Mouse (Mus musculus) heart, adult 2 months (tissue): ENCODE results near the gene Ptprm. TPM values are rescaled to one million over a fixed set of nuclear protein-coding genes. Genes with fewer than 3 reads are reported as not detected.

Experiments used
- DNase-seq, 2 experiments: peaks; one replicate each; pipeline ENCODE4 v3.0.0; 2021
- H3K27ac ChIP-seq: fragments of 200-600 bp; 2 replicates; pipeline ENCODE4 v1.8.1; 2022
- H3K27me3 ChIP-seq: fragments of 200-500 bp; 2 replicates; pipeline ENCODE4 v1.6.1; 2012; ENCODE audit warnings: mild to moderate bottlenecking, low read length, inconsistent platforms, mixed read lengths; ENCODE audit not compliant: control insufficient read depth, insufficient read depth
- H3K36me3 ChIP-seq: fragments of 200-500 bp; 2 replicates; pipeline ENCODE4 v1.6.1; 2012; ENCODE audit warnings: low read length, inconsistent platforms; ENCODE audit not compliant: control insufficient read depth, insufficient read depth
- H3K4me1 ChIP-seq: fragments of 200-500 bp; 2 replicates; pipeline ENCODE4 v1.6.1; 2011; ENCODE audit warnings: low read length; ENCODE audit not compliant: control insufficient read depth, insufficient read depth
- H3K4me3 ChIP-seq: fragments of 200-600 bp; 2 replicates; pipeline ENCODE4 v1.8.1; 2022
- H3K79me2 ChIP-seq: fragments of 200-500 bp; replicated peaks from 2 replicates; pipeline ENCODE4 v1.6.1; 2012; ENCODE audit warnings: mild to moderate bottlenecking, inconsistent platforms, low read length, moderate library complexity, mixed read lengths; ENCODE audit not compliant: control insufficient read depth, insufficient read depth
- H3K9ac ChIP-seq: fragments of 200-500 bp; 2 replicates; pipeline ENCODE4 v1.6.1; 2012; ENCODE audit warnings: low read depth, mild to moderate bottlenecking, control low read depth, inconsistent platforms, low read length, mixed read lengths
- CTCF ChIP-seq: fragments of 200-600 bp; IDR thresholded peaks from 2 replicates; pipeline ENCODE4 v1.8.1; 2022; ENCODE audit warnings: antibody characterized with exemption, mild to moderate bottlenecking, moderate library complexity
- EP300 ChIP-seq: fragments of 200-500 bp; IDR thresholded peaks from 2 replicates; pipeline ENCODE4 v1.6.1; 2011; ENCODE audit warnings: low read depth, low read length, control low read depth; ENCODE audit not compliant: insufficient read depth
- POLR2A ChIP-seq: fragments of 200-500 bp; IDR thresholded peaks from 2 replicates; pipeline ENCODE4 v1.6.1; 2011; ENCODE audit warnings: mild to moderate bottlenecking, low read depth, low read length, control low read depth; ENCODE audit not compliant: insufficient read depth
- WGBS: fragments of 180-500 bp; shearing (Covaris S2); methylation state at CpG from one replicate; pipeline ENCODE4 v1.1.7; 2018; 5-methylcytosine and 5-hydroxymethylcytosine counted together
- intact Hi-C: fragments of 180-260 bp; cut with DNase I; formaldehyde crosslinking; loops from one replicate; pipeline ENCODE4 v1.15.1; 2025
- polyA plus RNA-seq: library from polyadenylated mRNA; depleted of rRNA; stranded (reverse); fragments of >200 nt; gene quantifications from 2 replicates; pipeline ENCODE4 v1.2.3, GENCODE M21; 2012
- total RNA-seq, 2 experiments: library from RNA; stranded (reverse); gene quantifications; 2 replicates each; pipeline ENCODE4 v1.2.3; 2021

Gene Ptprm
- total and polyA plus RNA-seq, 3 experiments, result 34.6 to 88.5 (median 78.9) TPM

DNA sequence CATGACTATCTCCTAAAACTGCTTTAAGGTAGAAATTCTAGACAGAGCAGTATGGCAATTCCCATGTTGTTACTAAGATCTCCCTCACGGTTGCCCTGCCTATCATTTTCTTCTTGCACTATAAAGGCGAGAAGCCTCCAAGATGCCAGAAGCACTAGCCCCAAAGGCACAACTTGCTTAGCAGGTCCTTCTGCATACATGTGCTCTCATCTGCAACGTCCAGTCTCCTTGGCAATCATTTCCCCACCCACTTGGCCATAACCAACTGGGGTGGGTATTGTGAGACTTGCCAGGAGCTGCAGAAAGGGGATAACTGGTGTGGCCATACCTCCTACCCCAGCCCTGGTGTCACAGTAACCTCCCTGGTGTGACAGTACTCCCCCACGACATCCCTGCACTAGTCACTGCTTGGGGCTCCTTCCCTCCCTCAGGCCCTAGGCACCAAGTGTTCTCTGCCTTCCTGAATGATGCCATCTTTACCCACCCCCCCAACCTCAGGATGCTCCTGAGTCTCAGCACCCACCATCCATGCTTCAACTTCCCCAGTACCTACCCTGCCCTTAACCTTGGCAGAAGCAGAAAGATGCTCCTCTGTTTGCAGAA, 108.9 kb downstream of the Ptprm start:
- 82% methylated on average over 4 of the region's 4 CpGs for WGBS
- Histone ChIP-seq H3K4me1 (peaks cover 12% of the 10 kb centered on the region), H3K27ac (no peak overlapping the region), H3K79me2 (peaks cover 11% of the 10 kb centered on the region), H3K27me3 (no peaks in the 10 kb centered on the region), H3K4me3 (no peak overlapping the region), H3K36me3 (peaks cover 10% of the 10 kb centered on the region), H3K9ac (no peak overlapping the region)
- DNase-seq, result no peak
- no peak for TF ChIP-seq POLR2A
- no peak for TF ChIP-seq EP300
- TF ChIP-seq CTCF, result no peak
- intact Hi-C loops, result loop anchor here (5.0 kb wide), 1 partner anchor 63 kb away; no protein-coding TSS in a partner anchor

- 70% methylated on average over 12 of the region's 12 CpGs for WGBS
- Histone ChIP-seq H3K4me1 (peaks cover 10% of the 10 kb centered on the region), H3K27ac (no peak overlapping the region), H3K27me3 (no peaks in the 10 kb centered on the region), H3K9ac (no peak overlapping the region), H3K79me2 (peaks cover 9% of the 10 kb centered on the region; the same call in 1 of the 2 replicates), H3K36me3 (peaks cover 8% of the 10 kb centered on the region), H3K4me3 (no peak overlapping the region)
- TF ChIP-seq EP300, result no peak
- TF ChIP-seq POLR2A, result no peak
- no peak for TF ChIP-seq CTCF
- intact Hi-C loops, result no loop called here
- DNase-seq, result no peak
Observed at GRCm38 (mm10) chr17:67242774-67243495, 111.3 kb downstream of the Ptprm start.

DNA sequence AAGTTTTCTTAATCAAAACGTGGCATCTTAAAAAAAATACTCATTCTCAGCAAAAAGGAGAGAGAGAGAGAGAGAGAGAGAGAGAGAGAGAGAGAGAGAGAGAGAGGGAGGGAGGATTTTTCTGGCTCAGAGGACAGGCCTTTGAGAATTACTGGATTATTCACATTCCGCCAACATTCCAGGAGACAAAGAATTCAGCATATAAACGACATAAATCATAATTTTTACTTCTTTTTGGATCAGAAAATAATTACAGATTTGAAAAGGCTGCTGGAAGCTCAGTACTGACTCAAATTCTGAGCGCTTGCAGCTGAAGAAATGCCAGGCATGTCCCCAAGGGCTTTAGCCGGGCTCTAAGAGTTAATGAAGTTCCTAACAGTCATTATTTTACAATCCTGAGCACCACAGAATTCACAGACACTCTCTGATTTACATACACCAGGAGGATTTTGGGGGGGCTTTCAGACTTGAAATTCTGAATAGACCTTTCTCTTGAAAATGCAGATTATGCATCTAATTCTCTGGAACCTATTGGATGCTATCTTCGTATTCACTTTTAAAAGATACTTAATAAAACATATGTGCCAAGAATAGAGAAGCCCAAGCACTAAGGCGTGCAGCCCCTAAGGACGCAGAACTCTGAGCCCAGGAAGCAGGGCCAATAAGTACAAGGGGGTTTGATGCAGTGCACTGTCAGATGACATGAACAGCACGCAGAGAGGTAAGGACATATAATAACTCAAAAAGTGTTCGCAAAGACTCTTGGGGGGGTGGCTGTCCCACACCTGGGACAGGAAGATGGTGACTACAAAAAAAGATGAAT, 112.1 kb downstream of the Ptprm start:
- 71% methylated on average over 10 of the region's 10 CpGs for WGBS
- intact Hi-C loops, result no loop called here

GRCm38 (mm10) chr17:67238866-67239265, 115.4 kb downstream of the Ptprm start:
- Histone ChIP-seq H3K36me3 (peaks cover 1% of the 10 kb centered on the region; the same call in 1 of the 2 replicates), H3K4me1 (peaks cover 8% of the 10 kb centered on the region), H3K9ac (no peak overlapping the region), H3K79me2 (peaks cover 12% of the 10 kb centered on the region; the same call in 1 of the 2 replicates), H3K27ac (no peak overlapping the region), H3K27me3 (no peaks in the 10 kb centered on the region), H3K4me3 (no peak overlapping the region)
- intact Hi-C loops, result no loop called here
- 95% methylated on average over 7 of the region's 7 CpGs for WGBS
- no peak for DNase-seq
- no peak for TF ChIP-seq CTCF
- TF ChIP-seq POLR2A, result no peak
- TF ChIP-seq EP300, result no peak

More for the DNA sequence above, 112.1 kb downstream of the Ptprm start:
- Histone ChIP-seq H3K79me2 (peaks cover 10% of the 10 kb centered on the region; the same call in 1 of the 2 replicates), H3K4me3 (no peak overlapping the region), H3K27me3 (no peaks in the 10 kb centered on the region), H3K27ac (no peak overlapping the region), H3K4me1 (peaks cover 10% of the 10 kb centered on the region), H3K36me3 (peaks cover 4% of the 10 kb centered on the region), H3K9ac (no peak overlapping the region)
- no peak for DNase-seq
- TF ChIP-seq POLR2A, result no peak

GRCm38 (mm10) chr17:67237407-67237806, 116.8 kb downstream of the Ptprm start:
- peaks cover under 1% of the 10 kb centered on the region for H3K4me1 ChIP-seq
- no peak overlapping the region for H3K4me3 ChIP-seq
- H3K27me3 ChIP-seq, result no peaks in the 10 kb centered on the region
- intact Hi-C loops, result no loop called here
- no peak overlapping the region for H3K9ac ChIP-seq
- TF ChIP-seq CTCF, result no peak
- TF ChIP-seq POLR2A, result no peak
- no peak for TF ChIP-seq EP300
- H3K36me3 ChIP-seq, result peaks cover 1% of the 10 kb centered on the region; the same call in 1 of the 2 replicates
- no peak for DNase-seq
- 70% methylated on average over 10 of the region's 10 CpGs for WGBS
- H3K79me2 ChIP-seq, result peaks cover 10% of the 10 kb centered on the region; the same call in 1 of the 2 replicates
- no peak overlapping the region for H3K27ac ChIP-seq

DNA sequence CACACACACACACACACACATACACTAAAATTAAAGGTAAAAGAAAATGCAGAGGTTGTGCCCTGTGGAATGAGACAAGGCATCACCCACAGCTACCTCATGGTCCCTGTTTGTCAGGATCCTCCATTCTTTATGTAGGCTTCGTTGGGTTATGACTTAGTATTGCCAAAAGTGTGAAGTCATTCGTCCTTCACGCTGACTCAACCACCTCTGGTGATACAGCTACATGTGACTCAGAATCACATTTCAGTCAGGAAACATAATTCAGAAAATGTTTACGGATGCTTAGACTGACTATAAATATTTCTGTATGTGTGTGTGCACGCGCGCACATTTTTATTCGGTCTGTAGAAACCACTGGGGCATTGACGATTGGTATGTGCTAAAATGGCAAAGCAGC, 121.2 kb downstream of the Ptprm start:
- Histone ChIP-seq H3K4me3 (no peak overlapping the region), H3K9ac (no peak overlapping the region), H3K36me3 (0 out of 2 replicates have a peak, but pooled peaks cover 1% of the 10 kb centered on the region), H3K27ac (no peak overlapping the region), H3K4me1 (no peaks in the 10 kb centered on the region; the same call in none of the 2 replicates), H3K79me2 (peaks cover 5% of the 10 kb centered on the region), H3K27me3 (no peaks in the 10 kb centered on the region)
- intact Hi-C loops, result no loop called here
- WGBS, result 77% methylated on average over 9 of the region's 9 CpGs
- TF ChIP-seq POLR2A, result no peak
- no peak for TF ChIP-seq EP300
- no peak for TF ChIP-seq CTCF
- DNase-seq, result no peak
